Mouse (Mus musculus) gastrocnemius, postnatal 36 days (tissue): ENCODE data around the gene Cnn3. TPM values are rescaled to one million over a fixed set of nuclear protein-coding genes. Genes with fewer than 3 reads are reported as not detected.

ENCODE experiments used
- DNase-seq, 2 experiments: peaks; one replicate each; pipeline ENCODE4 v3.0.0; 2022
- intact Hi-C: fragments of 180-260 bp; cut with DNase I; formaldehyde crosslinking; loops from one replicate; pipeline ENCODE4 v1.15.1; 2025
- total RNA-seq, 2 experiments: library from RNA; stranded (reverse); gene quantifications; 2 replicates each; pipeline ENCODE4 v1.2.3; 2021

Cnn3 gene
- total RNA-seq, 2 experiments from 2014 or later, result 19.5 to 22.7 TPM

GRCm38 (mm10) chr3:121417379-121418250, 8.7 kb upstream of the Cnn3 start:
- DNase-seq, result no peak
- intact Hi-C loops, result loop anchor here (5.0 kb wide), 1 partner anchor 35 kb away; no protein-coding TSS in a partner anchor

- no peak for DNase-seq
- intact Hi-C loops, result loop anchor here (5.0 kb wide), 1 partner anchor 36 kb away; no protein-coding TSS in a partner anchor
These were observed 8.1 kb upstream of the Cnn3 start for GRCm38 (mm10) chr3:121418251-121418601.

- no peak for DNase-seq
- intact Hi-C loops, result loop anchor here (5.0 kb wide), 1 partner anchor 37 kb away; no protein-coding TSS in a partner anchor
These were observed 7.4 kb upstream of the Cnn3 start for GRCm38 (mm10) chr3:121418850-121419435.

GRCm38 (mm10) chr3:121422405-121422804, 3.9 kb upstream of the Cnn3 start:
- intact Hi-C loops, result no loop called here
- DNase-seq, result no peak

- intact Hi-C loops, result loop anchor here (5.0 kb wide), 2 partner anchors 65 to 120 kb away; no protein-coding TSS in a partner anchor
- peak; percentile 72 to 73 for DNase-seq
These were observed 573 bp downstream of the Cnn3 start for GRCm38 (mm10) chr3:121426621-121427519.

- DNase-seq, result peak; percentile 50 to 51
- intact Hi-C loops, result loop anchor here (5.0 kb wide), 2 partner anchors 65 to 120 kb away; no protein-coding TSS in a partner anchor
These were observed 1.2 kb downstream of the Cnn3 start for GRCm38 (mm10) chr3:121427520-121427908.

GRCm38 (mm10) chr3:121428230-121428629, 1.9 kb downstream of the Cnn3 start:
- no peak for DNase-seq
- intact Hi-C loops, result loop anchor here (5.0 kb wide), 2 partner anchors 64 to 121 kb away; no protein-coding TSS in a partner anchor

- DNase-seq, result no peak
- intact Hi-C loops, result loop anchor here (5.0 kb wide), 2 partner anchors 64 to 121 kb away; no protein-coding TSS in a partner anchor
These were observed 2.5 kb downstream of the Cnn3 start for GRCm38 (mm10) chr3:121428696-121429259.

- intact Hi-C loops, result loop anchor here (5.0 kb wide), 2 partner anchors 63 to 122 kb away; no protein-coding TSS in a partner anchor
- DNase-seq, result no peak
These were observed 3.2 kb downstream of the Cnn3 start for GRCm38 (mm10) chr3:121429469-121429868.

- DNase-seq, result no peak
- intact Hi-C loops, result no loop called here
These were observed 4.1 kb downstream of the Cnn3 start for GRCm38 (mm10) chr3:121430289-121430936.

- intact Hi-C loops, result no loop called here
- DNase-seq, result no peak
These were observed 7.1 kb downstream of the Cnn3 start for GRCm38 (mm10) chr3:121433359-121433758.

GRCm38 (mm10) chr3:121433968-121434533, 7.8 kb downstream of the Cnn3 start:
- intact Hi-C loops, result no loop called here
- no peak for DNase-seq

- DNase-seq, result no peak
- intact Hi-C loops, result no loop called here
These were observed 9.0 kb downstream of the Cnn3 start for GRCm38 (mm10) chr3:121435296-121435695.

GRCm38 (mm10) chr3:121437070-121437469, 10.8 kb downstream of the Cnn3 start:
- no peak for DNase-seq
- intact Hi-C loops, result no loop called here

GRCm38 (mm10) chr3:121437996-121438395, 11.7 kb downstream of the Cnn3 start:
- no peak for DNase-seq
- intact Hi-C loops, result no loop called here

- DNase-seq, result no peak
- intact Hi-C loops, result no loop called here
These were observed 13.4 kb downstream of the Cnn3 start for GRCm38 (mm10) chr3:121439623-121440161.

GRCm38 (mm10) chr3:121441504-121441903, 15.2 kb downstream of the Cnn3 start:
- no peak for DNase-seq
- intact Hi-C loops, result no loop called here

GRCm38 (mm10) chr3:121442288-121442687, 16.0 kb downstream of the Cnn3 start:
- no peak for DNase-seq
- intact Hi-C loops, result no loop called here

- no peak for DNase-seq
- intact Hi-C loops, result no loop called here
These were observed 17.6 kb downstream of the Cnn3 start for GRCm38 (mm10) chr3:121443861-121444271.
